Mouse (Mus musculus) liver (tissue): ENCODE data around the gene Sema5a.

Experiments used
- DNase-seq: peaks from one replicate; pipeline ENCODE4 v3.0.0-alpha.2; 2020; ENCODE audit warnings: mixed read lengths

Sema5a gene

DNA sequence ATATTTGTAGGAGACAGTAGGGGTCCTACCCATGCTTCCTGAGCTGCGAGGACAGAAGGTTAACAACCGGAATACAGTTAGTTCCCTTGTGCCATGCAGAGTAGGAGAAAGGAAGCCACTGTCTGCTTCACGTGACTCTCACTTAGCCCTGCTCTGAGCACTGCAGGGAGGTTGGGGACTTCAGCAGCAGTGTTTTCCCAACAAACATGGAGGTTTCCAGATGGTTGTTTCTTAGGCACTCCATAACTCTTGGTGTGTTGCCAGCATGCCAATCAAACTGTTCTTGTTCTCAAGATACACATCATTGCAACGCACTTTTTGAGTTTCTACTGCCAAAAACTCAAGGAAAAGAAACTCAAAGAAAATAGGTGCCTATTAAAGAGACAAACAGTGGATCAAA is 440.5 kb downstream of the Sema5a start:
- DNase-seq = no peak

DNA sequence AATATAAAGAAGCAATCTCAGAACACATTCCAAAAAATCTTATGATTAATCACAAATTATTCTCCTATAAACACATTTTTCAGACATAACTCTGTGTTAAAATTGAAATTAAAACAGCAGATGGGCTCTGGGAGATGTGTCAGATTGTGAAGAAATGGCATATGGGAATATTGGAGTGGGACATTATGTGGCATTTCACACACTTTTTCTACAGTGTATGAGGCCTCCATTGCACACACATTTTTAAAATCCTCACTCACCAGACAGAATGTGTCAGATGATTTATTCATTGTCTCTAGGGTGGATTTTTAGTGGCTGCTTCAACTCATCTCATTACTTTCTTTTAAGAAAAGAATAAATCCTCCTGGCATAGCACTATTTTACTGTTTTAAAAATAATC is 446.4 kb downstream of the Sema5a start:
- no peak for DNase-seq

DNA sequence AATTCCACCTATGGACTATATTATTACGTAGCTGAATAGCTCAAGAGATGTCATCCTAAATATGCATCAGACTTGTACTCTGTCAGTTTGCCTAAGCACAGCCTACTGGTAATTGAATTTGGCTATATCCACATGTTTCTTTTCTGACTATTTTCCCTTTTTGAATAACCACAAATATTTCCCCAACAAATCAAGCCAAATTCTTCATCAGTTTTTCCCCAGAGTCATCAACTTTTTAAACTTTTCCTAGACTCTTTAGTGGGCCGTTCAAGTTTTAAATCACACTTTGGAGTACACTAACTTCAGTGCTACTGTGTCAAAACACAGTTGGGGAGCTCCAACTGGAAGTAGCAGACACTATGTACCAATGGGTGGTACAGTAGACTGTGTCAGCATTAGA is 448.4 kb downstream of the Sema5a start:
- no peak for DNase-seq

DNA sequence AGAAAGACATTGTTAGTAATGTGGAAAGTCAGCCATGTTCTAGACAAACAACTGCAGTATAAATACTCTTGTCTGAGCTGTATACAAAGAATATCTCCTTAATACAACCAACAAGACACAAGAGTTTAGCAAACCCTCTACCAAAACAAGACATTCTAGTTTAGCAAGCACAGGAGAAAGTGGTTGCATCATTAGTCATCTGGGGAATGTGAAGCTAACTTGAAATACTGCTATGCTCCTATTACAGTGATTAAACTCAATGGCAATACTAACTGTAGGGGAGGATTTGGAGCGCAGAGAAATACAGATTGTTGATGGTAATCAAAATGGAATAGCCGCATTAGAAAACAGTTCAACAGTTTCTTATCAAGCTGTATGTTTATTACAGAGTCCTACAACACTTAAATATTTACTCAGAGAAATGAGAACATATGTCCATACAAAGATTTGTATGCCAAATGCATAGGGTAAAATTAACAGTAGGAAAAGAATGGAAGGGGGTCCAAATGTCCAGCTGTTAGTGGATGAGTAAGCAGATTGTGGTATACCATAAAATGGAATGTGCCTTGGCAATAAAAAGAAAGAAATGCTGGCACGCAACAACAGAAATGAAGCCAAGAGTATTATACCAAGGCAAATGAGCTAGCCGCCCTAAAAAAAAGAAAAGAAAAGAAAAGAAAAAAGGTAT is 472.8 kb downstream of the Sema5a start:
- no peak for DNase-seq

DNA sequence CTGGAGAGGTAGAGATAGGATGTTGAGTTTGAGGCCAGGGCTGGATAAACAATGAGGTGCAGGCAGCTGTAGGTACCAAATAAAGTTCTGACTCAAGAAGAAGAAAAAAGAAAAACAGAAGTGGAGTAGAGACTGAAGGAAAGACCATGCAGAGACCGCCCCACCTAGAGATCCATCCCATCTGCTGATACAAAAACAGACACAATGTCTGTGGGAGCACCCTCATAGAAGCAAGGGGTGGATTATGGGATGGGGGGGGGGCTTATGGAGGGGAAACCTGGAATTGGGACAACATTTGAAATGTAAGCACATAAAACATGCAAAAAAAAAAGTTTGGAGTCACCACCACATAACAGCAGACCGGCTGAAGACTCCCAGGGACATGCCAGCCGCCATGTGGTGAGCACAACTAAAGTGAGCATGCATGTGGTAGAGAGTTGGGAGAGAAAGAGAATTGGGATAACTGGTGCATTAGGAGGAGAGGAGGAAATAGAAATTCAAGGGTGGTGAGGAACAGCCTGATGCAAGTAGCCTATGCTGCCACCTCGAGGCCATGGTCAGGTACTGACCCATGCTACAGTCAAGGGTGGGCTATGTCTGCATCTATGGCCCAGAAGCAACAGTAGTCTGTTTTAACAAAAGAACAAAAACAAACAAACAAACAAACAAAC is 473.8 kb downstream of the Sema5a start:
- peak; percentile 53 for DNase-seq

DNA sequence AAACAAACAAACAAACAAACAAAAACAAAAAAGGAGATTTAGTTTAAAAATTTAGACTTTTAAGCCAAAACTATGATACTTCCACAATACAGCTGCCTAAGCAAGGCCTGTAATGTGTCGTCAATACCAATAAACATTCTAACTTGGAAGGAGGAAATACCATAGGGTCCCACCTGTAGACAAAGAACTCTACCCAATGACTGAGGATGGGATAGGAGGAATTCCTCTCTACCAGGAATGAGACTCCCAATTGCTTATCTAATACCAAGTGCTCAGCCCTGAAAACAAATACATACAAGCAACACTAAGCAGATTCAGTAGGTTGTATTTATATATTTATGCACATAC is 474.3 kb downstream of the Sema5a start:
- DNase-seq = no peak

DNA sequence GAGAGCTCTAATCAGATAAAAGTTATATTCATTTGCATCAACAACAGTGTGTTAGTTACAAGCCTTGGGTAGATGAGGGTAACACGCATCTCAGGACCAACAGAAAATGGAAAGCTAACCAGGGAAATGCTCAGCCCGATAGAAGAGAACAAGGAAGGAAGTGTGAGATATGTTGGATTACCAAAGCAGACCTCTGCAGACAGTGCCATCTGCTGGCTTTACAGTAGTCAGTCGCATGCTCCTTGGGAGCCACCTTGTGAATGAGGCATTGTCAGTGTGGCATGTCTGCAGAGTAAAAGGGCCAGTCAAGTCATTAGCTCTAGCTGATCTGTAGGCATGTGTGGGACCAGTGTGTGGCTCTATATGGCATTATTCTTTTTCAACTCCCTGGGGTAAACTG is 486.2 kb downstream of the Sema5a start:
- no peak for DNase-seq
